Mouse (Mus musculus) mouse trophoblast stem cell (cell line): ENCODE measurements around the gene Tnfrsf4.

Experiments used
- in situ Hi-C, 2 experiments: fragments of 300-500 bp; cut with MseI, MboI; formaldehyde crosslinking; loops; 2 replicates in 1 of 2; 3 replicates in 1 of 2; pipeline ENCODE4 v1.15.1; 2025

Tnfrsf4 gene

GRCm38 (mm10) chr4:156013637-156014036 is at the start of gene Tnfrsf4:
Gene Tnfrsf4, plus strand, starts transcription at chr4:156013843.
- in situ Hi-C loops, result no loop called here

- in situ Hi-C loops, result no loop called here
Observed at GRCm38 (mm10) chr4:155964396-155964795, 49.2 kb upstream of the Tnfrsf4 start.

GRCm38 (mm10) chr4:155969043-155969653 is 44.5 kb upstream of the Tnfrsf4 start:
- in situ Hi-C loops, result no loop called here

- in situ Hi-C loops, result no loop called here
Observed at GRCm38 (mm10) chr4:155970286-155970685, 43.4 kb upstream of the Tnfrsf4 start.

- in situ Hi-C loops, result no loop called here
Observed at GRCm38 (mm10) chr4:155972651-155973050, 41.0 kb upstream of the Tnfrsf4 start.

GRCm38 (mm10) chr4:155973239-155973638 is 40.4 kb upstream of the Tnfrsf4 start:
- in situ Hi-C loops, result no loop called here

GRCm38 (mm10) chr4:155981436-155982082 is 32.1 kb upstream of the Tnfrsf4 start:
- in situ Hi-C loops, result no loop called here

GRCm38 (mm10) chr4:155983788-155984187 is 29.9 kb upstream of the Tnfrsf4 start:
- in situ Hi-C loops, result no loop called here

- in situ Hi-C loops, result no loop called here
Observed at GRCm38 (mm10) chr4:155991211-155991907, 22.3 kb upstream of the Tnfrsf4 start.

- in situ Hi-C loops, result no loop called here
Observed at GRCm38 (mm10) chr4:155991908-155992230, 21.8 kb upstream of the Tnfrsf4 start.

GRCm38 (mm10) chr4:155992241-155992905 is 21.3 kb upstream of the Tnfrsf4 start, which contains the start of the genes B3galt6 and Sdf4:
Gene B3galt6, minus strand, starts transcription at chr4:155992649.
Gene Sdf4, plus strand, starts transcription at chr4:155992872.
- in situ Hi-C loops, result no loop called here

GRCm38 (mm10) chr4:155992906-155993547 is 20.6 kb upstream of the Tnfrsf4 start:
- in situ Hi-C loops, result no loop called here

GRCm38 (mm10) chr4:155993606-155994005 is 20.0 kb upstream of the Tnfrsf4 start:
- in situ Hi-C loops, result no loop called here

GRCm38 (mm10) chr4:156004109-156004508 is 9.5 kb upstream of the Tnfrsf4 start:
- in situ Hi-C loops, result no loop called here

GRCm38 (mm10) chr4:156008369-156008768 is 5.3 kb upstream of the Tnfrsf4 start:
- in situ Hi-C loops, result no loop called here

GRCm38 (mm10) chr4:156014436-156014835 is 793 bp downstream of the Tnfrsf4 start:
- in situ Hi-C loops, result no loop called here

- in situ Hi-C loops, result no loop called here
Observed at GRCm38 (mm10) chr4:156019771-156020170, 6.1 kb downstream of the Tnfrsf4 start.

GRCm38 (mm10) chr4:156021381-156021780 is 7.7 kb downstream of the Tnfrsf4 start:
- in situ Hi-C loops, result no loop called here

- in situ Hi-C loops, result no loop called here
Observed at GRCm38 (mm10) chr4:156021942-156022419, 8.3 kb downstream of the Tnfrsf4 start.

GRCm38 (mm10) chr4:156023520-156023919 is 9.9 kb downstream of the Tnfrsf4 start:
- in situ Hi-C loops, result no loop called here

GRCm38 (mm10) chr4:156024184-156024583 is 10.5 kb downstream of the Tnfrsf4 start:
- in situ Hi-C loops, result no loop called here

- in situ Hi-C loops, result no loop called here
Observed at GRCm38 (mm10) chr4:156026013-156026412, 12.4 kb downstream of the Tnfrsf4 start, which contains the start of gene Tnfrsf18. Gene Tnfrsf18, plus strand, starts transcription at chr4:156026164.
